Mouse (Mus musculus): ENCODE measurements around the gene Olfr745. TPM values are rescaled to one million over a fixed set of nuclear protein-coding genes. Genes with fewer than 3 reads are reported as not detected.

Olfr745 gene
- total RNA-seq (2021) = not detected
- long read RNA-seq, experiment 1 = 0 reads
- long read RNA-seq, experiment 2 = 0 reads

- DNase-seq = no peak
Observed at GRCm38 (mm10) chr14:50639088-50639487, at the start of gene Olfr745. Olfr745 (plus strand) TSS chr14:50639388.

- no peak for DNase-seq
Observed at GRCm38 (mm10) chr14:50614579-50614978, 24.6 kb upstream of the Olfr745 start, which contains the start of gene Olfr744. Olfr744 (plus strand) TSS chr14:50614879.

DNA sequence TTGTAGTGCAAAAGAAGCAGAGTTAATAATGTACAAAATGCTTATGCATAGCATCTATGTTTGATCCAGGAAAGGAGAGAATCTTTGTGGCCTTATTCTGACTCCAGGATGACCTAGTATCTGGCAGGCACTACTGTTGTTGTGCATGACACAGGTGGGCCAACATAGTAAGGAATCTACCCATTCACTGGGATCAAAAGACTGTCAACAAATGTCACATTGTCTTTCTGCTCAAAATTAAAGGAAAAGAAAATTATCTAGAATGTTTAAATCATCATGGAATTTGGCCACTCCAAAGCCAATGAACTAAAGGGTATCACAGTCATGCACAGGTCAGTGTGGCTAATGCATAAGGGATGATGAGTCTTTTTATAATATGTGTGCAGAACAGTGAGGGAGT is 7.6 kb downstream of the Olfr745 start, which contains the start of gene Olfr746:
TSS of gene Olfr746 (plus strand) at position 301 of the 400 bp plus-strand sequence.
- DNase-seq = no peak

DNA sequence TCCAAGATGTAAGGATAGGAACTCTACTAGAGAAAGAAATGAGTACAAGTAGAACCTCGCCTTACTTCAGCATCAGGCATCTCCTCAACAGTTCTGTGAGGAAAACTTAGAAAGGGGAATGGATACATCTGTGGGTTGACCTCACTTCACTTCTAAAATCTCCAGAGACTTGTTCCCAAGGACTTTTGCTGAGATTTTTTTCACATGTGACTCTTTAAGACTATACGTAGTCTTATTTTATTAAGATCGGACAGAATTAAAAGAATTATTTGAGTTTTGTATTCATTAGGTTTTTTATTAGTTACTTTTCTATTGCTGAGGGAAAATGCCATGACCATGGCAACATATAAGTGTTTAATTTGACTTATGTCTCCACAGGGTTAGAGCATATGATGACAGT is 53.9 kb downstream of the Olfr745 start, which contains the start of gene Olfr747:
TSS of gene Olfr747 (minus strand) at position 101 of the 400 bp plus-strand sequence.
- DNase-seq = no peak

Other genes starting within 250 kb of the Olfr745 start
- not detected for gene Olfr738, start 231.8 kb upstream of the Olfr745 start, total RNA-seq (2021)
- not detected for gene Olfr739, start 220.8 kb upstream of the Olfr745 start, total RNA-seq (2021)
- not detected for gene Olfr740, start 193.8 kb upstream of the Olfr745 start, total RNA-seq (2021)
- gene Olfr741, start 166.7 kb upstream of the Olfr745 start, total RNA-seq (2021) = not detected
- not detected for gene Olfr742, start 135.8 kb upstream of the Olfr745 start, total RNA-seq (2021)
- gene Olfr743, start 117.5 kb upstream of the Olfr745 start, total RNA-seq (2021) = not detected
- not detected for gene Olfr744, start 24.5 kb upstream of the Olfr745 start, total RNA-seq (2021)
- gene Olfr746, start 7.7 kb downstream of the Olfr745 start, total RNA-seq (2021) = not detected
- gene Olfr747, start 53.8 kb downstream of the Olfr745 start, total RNA-seq (2021) = not detected
- gene Olfr748, start 68.0 kb downstream of the Olfr745 start, total RNA-seq (2021) = not detected
- gene Olfr749, start 105.7 kb downstream of the Olfr745 start, total RNA-seq (2021) = not detected
- 1 to 10 TPM; 7.4 to 8.2 TPM for gene Ttc5, start 146.1 kb downstream of the Olfr745 start, total RNA-seq (2021)
- gene Ccnb1ip1, start 168.3 kb downstream of the Olfr745 start, total RNA-seq (2021) = not detected
- 1 to 10 TPM; 7.5 to 8.5 TPM for gene Parp2, start 168.5 kb downstream of the Olfr745 start, total RNA-seq (2021)
- 10 to 100 TPM in 1 of 2 experiments, 1 to 10 TPM in 1; 8.3 to 10.2 TPM for gene Tep1, start 231.2 kb downstream of the Olfr745 start, total RNA-seq (2021)